Mouse (Mus musculus): ENCODE results near the gene Brms1. TPM values are rescaled to one million over a fixed set of nuclear protein-coding genes. Genes with fewer than 3 reads are reported as not detected.
"Not testable (repeated sequence)": the region's sequence is repeated elsewhere in the genome, so short reads cannot be mapped to it uniquely, and the experiment has no call there.

Brms1 gene
- 44.3 and 46.3 TPM in 2 replicates for polyA plus RNA-seq (2012; rRNA removed)

DNA sequence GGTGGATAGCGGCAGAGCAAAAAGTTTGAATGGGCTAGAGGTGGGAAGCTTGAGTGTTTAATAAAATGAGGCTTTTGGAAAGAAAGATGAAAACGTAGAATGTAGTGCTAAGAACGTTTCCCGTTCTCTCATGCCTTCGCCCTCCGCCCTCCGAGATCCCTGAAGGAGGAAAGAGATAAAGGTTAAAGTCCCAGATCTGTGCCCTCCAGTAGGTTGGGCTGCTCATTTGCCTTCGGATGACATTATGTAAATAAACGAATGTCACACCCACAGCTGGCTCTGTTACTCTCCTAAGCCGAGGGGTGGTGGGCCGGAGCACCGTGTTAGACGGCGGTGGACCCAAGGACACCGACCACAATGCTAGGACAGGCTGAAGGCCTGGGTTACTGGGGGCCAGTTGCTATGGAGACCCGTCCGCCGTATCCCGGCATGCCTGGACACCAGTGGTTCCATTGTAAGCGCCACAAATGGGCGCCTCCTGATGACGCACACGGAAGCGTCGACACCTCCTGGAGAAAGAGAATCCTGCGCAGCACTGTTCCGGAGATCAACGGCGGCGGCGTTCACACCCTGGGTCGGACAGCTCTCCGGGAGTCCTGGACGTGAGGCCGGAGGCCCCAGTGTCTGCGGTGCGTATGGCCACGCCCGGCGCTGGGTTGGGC, at the start of gene Brms1:
Brms1 (plus strand) TSS at position 493 of the 662 bp plus-strand sequence.
- 2% methylated on average over 40 of the region's 40 CpGs for whole genome bisulfite sequencing
- no peak for DNase-seq (ENCODE audit: low read depth, low spot score)

DNA sequence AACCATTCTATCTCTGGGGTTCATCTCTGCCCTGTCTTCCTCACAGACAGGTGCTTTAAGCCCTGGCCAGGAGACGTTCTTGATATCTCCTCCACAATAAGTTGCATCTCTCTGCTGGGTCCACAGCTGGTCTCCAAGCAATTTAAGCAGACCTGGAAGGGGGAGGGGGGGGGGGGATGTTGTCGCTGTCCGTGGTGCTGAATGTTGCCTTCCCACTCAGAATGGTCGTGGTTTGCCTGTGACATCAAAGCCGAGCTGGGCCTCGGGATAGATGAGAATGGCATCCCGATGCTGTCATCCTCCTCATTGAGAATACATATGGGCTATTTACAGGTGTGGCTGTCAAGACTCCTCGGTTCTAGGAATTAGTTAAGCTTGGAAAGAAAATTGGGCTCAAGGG, 48.8 kb upstream of the Brms1 start:
- WGBS: 19% methylated on average over 8 of the region's 8 CpGs
- DNase-seq (ENCODE audit: low read depth, low spot score): no peak

DNA sequence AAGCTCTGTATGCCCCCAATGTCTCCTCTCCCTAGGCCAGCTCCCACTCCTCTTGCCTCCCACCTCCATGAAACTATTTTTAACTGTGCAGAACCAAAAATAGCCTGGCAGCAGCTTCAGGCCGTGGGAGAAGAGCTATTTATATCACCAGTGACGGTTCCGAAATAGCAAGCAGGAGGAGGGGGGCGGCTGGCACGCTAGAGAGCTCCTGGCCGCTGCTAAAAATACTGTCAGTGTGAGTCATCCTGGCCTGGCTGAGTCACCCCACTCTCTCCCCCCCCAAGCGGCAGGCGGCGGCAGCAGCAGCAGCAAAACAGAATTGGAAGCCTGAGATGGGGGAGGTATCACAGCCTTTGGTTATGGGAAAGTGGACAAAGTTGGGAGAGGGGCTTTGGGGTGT, 48.2 kb upstream of the Brms1 start:
- no peak for DNase-seq (ENCODE audit: low read depth, low spot score)
- WGBS: 1% methylated on average over 9 of the region's 9 CpGs

DNA sequence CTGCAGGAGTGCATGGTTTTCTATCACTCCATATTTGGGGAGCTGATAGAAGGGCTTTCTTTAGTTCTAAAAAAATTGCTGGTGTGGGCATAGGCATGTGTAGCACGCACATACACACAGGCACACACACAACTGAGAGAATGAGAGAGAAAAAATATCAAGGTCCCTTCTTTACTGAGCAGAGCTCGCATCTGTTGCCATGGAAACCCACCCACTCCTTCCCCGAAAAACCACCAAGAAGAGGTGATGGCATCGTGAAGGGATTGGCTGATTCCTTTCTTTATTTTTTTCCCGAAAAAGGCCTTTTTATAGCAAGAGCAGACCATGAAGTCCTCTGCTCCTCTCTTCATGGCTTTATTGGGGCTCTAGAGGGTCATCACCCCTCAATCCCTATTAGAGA, 47.1 kb upstream of the Brms1 start:
- no peak for DNase-seq (ENCODE audit: low read depth, low spot score)
- 62% methylated on average over 5 of the region's 5 CpGs for WGBS

DNA sequence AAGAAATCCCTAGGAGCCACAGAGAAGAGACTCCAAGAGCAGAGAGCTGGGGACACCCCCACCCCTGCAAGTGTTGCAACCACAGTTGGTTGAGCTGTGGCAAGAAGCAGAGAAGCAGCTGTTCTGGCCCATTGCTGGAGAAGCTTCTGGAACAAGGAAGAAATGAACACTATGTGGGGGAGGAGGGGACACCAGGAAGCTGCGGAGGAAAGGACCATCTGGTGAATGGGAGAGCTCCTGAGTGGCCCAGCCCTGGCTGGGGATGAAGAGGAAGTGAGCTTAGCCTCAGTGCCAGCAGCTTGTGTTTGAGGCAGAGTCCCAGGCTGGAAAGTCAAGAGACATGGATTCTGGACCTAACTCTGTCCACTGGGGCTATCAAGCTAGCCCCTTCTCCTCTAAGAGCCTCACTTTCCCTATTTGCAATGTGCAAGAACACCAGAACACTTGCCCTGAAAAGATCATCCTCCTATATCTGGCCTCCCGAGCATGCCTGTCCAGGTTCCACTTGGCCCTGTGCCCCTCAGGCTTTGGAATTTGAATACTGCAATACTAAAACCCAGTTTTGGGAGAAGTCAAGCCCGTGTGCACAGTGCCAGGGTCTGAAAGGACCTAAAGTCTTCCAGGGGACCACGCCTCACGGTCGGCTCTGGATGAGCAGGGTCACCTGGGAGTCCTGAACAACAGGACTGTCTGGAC, 41.6 kb upstream of the Brms1 start:
- 47% methylated on average over 6 of the region's 6 CpGs for WGBS
- no peak for DNase-seq (ENCODE audit: low read depth, low spot score)

DNA sequence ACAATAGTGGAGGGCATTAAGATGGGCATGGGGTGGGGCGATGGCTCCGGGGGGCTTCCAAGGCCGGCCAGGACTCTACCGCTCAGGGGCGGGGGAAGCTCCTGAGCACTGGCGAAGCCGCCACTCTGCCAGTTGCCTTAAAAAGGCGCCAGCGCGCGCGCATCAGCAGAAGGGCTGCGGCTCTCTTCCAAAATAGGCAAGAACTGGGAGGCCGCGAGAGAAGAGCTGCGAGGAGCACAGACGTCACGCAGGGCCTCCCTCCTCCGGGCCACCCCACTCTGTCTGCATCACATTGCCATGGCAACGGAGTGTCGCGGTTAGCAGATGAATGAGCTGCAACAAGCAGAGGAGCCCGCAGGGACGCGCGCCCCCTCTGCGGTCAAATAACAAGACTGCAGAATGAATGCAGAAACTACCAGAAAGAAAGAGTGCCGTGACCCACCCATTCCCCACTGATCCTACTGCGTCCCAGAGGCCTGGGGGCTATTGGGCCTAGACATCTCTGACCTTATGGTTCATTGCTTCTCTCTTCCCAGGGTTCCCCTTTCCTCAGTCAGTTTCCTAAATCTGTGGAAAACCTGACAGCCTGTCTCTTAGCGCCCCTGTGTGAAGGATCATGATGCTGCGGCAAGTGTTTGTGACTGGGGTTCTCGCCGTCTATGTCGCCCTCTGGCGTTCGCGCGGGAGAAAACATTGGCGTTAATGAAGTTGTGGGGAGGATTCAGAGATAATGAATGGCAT, 39.3 kb upstream of the Brms1 start:
- DNase-seq (ENCODE audit: low read depth, low spot score): no peak
- 2% methylated on average over 39 of the region's 39 CpGs for WGBS

- WGBS: 47% methylated on average over 2 of the region's 2 CpGs
- DNase-seq (ENCODE audit: low read depth, low spot score): not testable (repeated sequence)
These were observed 37.5 kb upstream of the Brms1 start for GRCm38 (mm10) chr19:5003644-5004043.

- WGBS: 36% methylated on average over 4 of the region's 4 CpGs
- DNase-seq (ENCODE audit: low read depth, low spot score): no peak
These were observed 36.2 kb upstream of the Brms1 start for GRCm38 (mm10) chr19:5004925-5005324.

DNA sequence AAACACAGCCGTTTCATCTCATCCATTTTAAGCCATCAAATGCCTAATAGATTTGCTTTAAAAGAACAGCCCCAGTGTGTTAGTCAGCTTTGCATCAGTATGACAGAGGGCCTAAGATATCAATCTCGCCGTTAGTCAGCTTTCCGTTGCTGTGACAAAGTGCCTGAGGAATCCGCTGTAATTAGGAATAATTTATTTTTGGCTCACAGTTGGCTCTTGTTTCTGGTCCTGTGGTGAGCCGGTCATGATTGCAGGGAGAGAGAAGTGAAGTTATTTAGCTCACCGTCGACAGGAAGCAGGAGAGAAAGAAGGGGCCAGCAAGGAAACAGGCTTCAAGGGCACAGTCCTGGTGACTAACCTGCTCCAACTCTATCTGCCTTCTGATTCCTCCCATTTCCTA, 28.0 kb upstream of the Brms1 start:
- WGBS: 55% methylated on average over 8 of the region's 8 CpGs

DNA sequence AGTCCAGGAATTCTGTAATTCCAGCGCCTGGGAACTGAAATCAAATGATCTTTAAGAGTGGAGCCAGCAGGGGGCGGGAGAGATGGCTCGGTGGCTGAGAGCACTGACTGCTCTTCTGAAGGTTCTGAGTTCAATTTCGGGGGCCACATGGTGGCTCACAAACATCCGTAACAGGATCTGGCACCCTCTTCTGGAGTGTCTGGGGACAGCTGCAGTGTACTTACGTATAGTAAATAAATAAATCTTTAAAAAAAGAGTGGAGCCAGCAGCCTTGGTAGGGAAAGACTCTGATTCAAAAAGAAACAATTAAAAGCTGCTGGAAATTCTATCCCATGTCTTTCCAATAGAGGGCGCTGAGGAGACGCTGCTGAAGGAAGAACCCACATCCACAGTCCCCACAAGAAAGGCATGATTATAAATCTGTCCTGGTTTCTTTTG, 26.2 kb upstream of the Brms1 start:
- 13% methylated on average over 8 of the region's 8 CpGs for WGBS
- DNase-seq (ENCODE audit: low read depth, low spot score): no peak

More for the DNA sequence above, 28.0 kb upstream of the Brms1 start:
- DNase-seq (ENCODE audit: low read depth, low spot score): no peak

- WGBS: 20% methylated on average over 10 of the region's 10 CpGs
- no peak for DNase-seq (ENCODE audit: low read depth, low spot score)
These were observed 24.9 kb upstream of the Brms1 start for GRCm38 (mm10) chr19:5016221-5016742.

DNA sequence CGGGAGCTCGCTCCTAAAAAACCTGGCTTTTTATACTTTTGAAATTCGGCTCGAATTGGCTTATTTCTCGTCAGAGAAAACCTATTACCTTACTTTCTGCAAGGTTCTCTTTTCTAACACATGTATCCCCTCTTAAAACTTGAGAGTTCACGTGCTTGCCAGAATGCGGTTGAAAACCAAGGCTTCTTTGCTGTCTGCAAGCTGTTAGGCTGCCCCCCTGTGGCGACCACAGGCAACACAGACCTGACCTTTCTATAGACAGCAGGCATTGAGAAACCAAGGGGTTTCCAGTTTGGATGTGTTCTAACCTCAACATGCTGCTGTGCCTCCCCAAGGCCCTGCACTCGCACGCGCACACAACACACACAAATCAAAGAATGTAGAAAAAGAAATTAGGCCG, 24.4 kb upstream of the Brms1 start:
- no peak for DNase-seq (ENCODE audit: low read depth, low spot score)
- 16% methylated on average over 12 of the region's 12 CpGs for WGBS

DNA sequence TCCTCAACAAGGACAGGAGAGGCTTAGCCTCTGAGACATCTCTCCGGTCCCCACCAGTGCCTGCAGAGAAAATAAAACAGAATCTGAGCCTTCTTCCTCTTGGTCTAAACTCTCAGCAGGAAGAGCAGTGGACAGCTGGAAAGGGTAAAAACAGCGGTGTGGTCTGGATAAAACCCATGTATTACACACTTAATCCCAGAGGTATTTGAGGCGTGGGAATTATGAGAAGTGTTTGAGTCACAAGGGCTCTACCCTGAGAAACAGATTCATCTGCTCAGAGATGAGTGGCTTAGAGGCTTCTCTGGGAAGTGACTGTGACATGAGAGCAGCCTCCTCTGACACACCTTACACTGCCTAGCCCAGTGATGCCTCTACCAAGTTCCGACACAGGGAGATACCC, 23.5 kb upstream of the Brms1 start:
- WGBS: 83% methylated on average over 4 of the region's 4 CpGs

GRCm38 (mm10) chr19:5018191-5018590, 23.0 kb upstream of the Brms1 start:
- whole genome bisulfite sequencing: 81% methylated on average over 3 of the region's 3 CpGs
- DNase-seq (ENCODE audit: low read depth, low spot score): no peak

More for the DNA sequence above, 23.5 kb upstream of the Brms1 start:
- DNase-seq (ENCODE audit: low read depth, low spot score): no peak

DNA sequence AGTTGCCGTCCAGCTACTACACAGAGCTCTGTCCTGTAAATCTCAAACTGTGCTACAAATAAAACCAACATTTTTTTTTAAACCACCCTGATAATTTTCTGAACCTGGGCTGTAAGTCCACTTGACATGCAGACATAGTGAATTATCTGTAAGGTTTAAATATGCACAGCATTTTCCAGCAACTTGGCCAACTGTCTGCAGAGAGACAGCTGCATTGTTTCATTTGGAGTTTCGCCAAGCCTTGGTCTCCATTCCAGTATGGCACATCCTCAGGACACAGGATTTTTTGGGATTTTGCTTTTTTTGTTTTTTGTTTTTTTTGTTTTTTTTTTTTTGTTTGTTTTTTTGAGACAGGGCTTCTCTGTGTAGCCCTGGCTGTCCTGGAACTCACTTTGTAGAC, 19.7 kb upstream of the Brms1 start:
- DNase-seq (ENCODE audit: low read depth, low spot score): no peak
- WGBS: 82% methylated on average over 2 of the region's 2 CpGs

GRCm38 (mm10) chr19:5023621-5024479, 17.3 kb upstream of the Brms1 start, which contains the start of gene Slc29a2:
Gene Slc29a2 (plus strand): TSS chr19:5023860.
- DNase-seq (ENCODE audit: low read depth, low spot score): no peak
- WGBS: under 1% methylated on average over 62 of the region's 62 CpGs

DNA sequence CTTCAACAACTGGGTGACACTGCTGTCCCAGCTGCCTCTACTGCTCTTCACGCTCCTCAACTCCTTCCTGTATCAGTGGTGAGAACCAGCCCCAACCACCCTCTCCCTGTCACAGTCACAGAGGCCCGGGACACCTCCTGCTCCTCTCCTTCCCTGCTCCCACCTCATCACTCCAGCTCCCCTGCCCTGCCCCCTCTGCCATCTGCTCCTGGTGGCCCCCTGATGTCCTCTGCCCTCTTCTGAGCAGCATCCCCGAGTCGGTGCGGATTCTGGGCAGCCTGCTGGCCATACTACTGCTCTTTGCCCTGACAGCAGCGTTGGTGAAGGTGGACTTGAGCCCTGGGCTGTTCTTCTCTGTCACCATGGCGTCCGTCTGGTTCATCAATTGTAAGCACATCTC, 15.0 kb upstream of the Brms1 start:
- WGBS: 91% methylated on average over 8 of the region's 8 CpGs
- DNase-seq (ENCODE audit: low read depth, low spot score): no peak

DNA sequence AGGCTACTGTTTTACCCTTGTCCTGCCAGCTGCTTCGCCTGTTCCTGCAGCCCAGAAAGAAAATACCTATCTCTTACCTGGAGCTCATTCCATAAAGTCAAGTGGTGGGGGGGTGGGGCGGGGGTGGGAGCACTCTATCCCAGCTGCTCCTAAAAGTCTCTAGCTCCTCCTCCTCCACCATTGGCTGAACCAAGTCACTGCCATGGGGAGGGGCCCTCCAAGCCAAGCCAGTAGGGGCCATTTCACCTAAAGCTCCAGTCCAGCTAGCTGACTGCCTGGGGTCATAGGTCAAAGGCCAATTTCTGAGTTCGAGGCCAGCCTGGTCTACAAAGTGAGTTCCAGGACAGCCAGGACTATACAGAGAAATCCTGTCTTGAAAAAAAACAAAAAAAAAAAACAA, 8.5 kb upstream of the Brms1 start:
- no peak for DNase-seq (ENCODE audit: low read depth, low spot score)
- WGBS: 83% methylated on average over 3 of the region's 3 CpGs

- 80% methylated on average over 4 of the region's 4 CpGs for WGBS
- DNase-seq (ENCODE audit: low read depth, low spot score): no peak
These were observed 4.6 kb upstream of the Brms1 start for GRCm38 (mm10) chr19:5036577-5036976.
